13 mouse cellular contexts compared by ENCODE assay signal in the genomic region with DNA sequence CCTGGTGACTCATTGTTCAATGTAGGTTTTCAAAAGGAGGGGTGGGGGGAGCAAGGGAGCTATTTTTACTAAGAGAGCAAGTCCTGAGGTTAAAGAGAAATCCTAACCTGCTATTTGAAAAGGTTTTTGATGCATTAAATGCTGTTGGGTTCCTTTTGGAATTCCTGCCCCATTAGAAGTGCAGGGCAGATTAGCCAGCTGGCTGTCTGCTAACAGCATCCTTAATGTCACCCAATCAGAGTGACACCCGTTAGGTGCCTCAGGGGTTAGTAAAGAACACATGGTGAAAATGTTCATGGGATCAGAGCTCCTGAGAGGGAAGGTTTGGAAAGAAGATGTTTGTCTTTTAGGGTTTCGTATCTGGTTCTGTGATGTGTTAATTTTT.
DNase-seq lines count a peak whose midpoint lies in the region; ATAC-seq and TF ChIP-seq lines count a peak whose summit lies in the region.
"Had no signal": no experiment of that assay in that cellular context is flagged by ENCODE, and none has a peak within 500 bp of the region (broad histone marks: within the 10 kb centered on the region; RNA-seq: fewer than 3 reads in every experiment).

No protein-coding gene starts in this region.

- ATAC-seq in hindbrain, embryonic 12.5 days (ENCODE audit: low FRiP score): peak; percentile 57
- peak; percentile 37; the same call in 1 of the 2 replicates for ATAC-seq in midbrain, embryonic 15.5 days (replicated peaks)
- ATAC-seq: liver, embryonic 12.5 days; lung, postnatal 0 days had no signal

- TF ChIP-seq CTCF in layer of hippocampus, adult 2 months (conservative IDR thresholded peaks at IDR 0.05): no peak

- no peak overlapping the region for H3K4me3 ChIP-seq in layer of hippocampus, adult 2 months
- H3K4me3 ChIP-seq in hindbrain, embryonic 12.5 days: no peak overlapping the region
- H3K4me3 ChIP-seq in midbrain, embryonic 15.5 days: no peak overlapping the region
- H3K4me3 ChIP-seq in heart, embryonic 10.5 days: no peak overlapping the region
- H3K4me3 ChIP-seq: liver, embryonic 12.5 days had no signal

- peaks cover 42% of the 10 kb centered on the region for H3K4me1 ChIP-seq in hindbrain, embryonic 12.5 days
- H3K4me1 ChIP-seq in midbrain, embryonic 15.5 days: peaks cover 39% of the 10 kb centered on the region
- H3K4me1 ChIP-seq in heart, embryonic 10.5 days: peaks cover 3% of the 10 kb centered on the region; the same call in 1 of the 2 replicates
- H3K4me1 ChIP-seq: liver, embryonic 12.5 days had no signal

- H3K9ac ChIP-seq in hindbrain, embryonic 12.5 days: no peak overlapping the region
- 0 out of 2 replicates have a peak overlapping the region, but pooled peaks have one; percentile 22 for H3K9ac ChIP-seq in midbrain, embryonic 15.5 days
- H3K9ac ChIP-seq: liver, embryonic 12.5 days had no signal

- no peaks in the 10 kb centered on the region for H3K9me3 ChIP-seq in hindbrain, embryonic 12.5 days (replicated peaks)
- H3K9me3 ChIP-seq in midbrain, embryonic 15.5 days: no peaks in the 10 kb centered on the region
- H3K9me3 ChIP-seq in heart, embryonic 10.5 days: no peaks in the 10 kb centered on the region
- H3K9me3 ChIP-seq: liver, embryonic 12.5 days had no signal

- 45% methylated on average over 2 of the region's 2 CpGs for WGBS in hindbrain, embryonic 12.5 days
- 16% methylated on average over 2 of the region's 2 CpGs for WGBS in midbrain, embryonic 15.5 days
- 60% methylated on average over 2 of the region's 2 CpGs for WGBS in heart, embryonic 10.5 days

- H3K27ac ChIP-seq in layer of hippocampus, adult 2 months: peak overlapping the region; percentile 93
- peak overlapping the region; percentile 92 for H3K27ac ChIP-seq in hindbrain, embryonic 12.5 days
- peak overlapping the region; percentile 95 for H3K27ac ChIP-seq in midbrain, embryonic 15.5 days
- H3K27ac ChIP-seq in heart, embryonic 10.5 days: no peak overlapping the region
- H3K27ac ChIP-seq: liver, embryonic 12.5 days had no signal

- peak overlapping the region; percentile 36 for H3K4me2 ChIP-seq in hindbrain, embryonic 12.5 days (replicated peaks)
- peak overlapping the region; percentile 44 for H3K4me2 ChIP-seq in midbrain, embryonic 15.5 days
- H3K4me2 ChIP-seq: liver, embryonic 12.5 days had no signal

- H3K36me3 ChIP-seq in hindbrain, embryonic 12.5 days: no peaks in the 10 kb centered on the region
- H3K36me3 ChIP-seq in midbrain, embryonic 15.5 days (replicated peaks): no peaks in the 10 kb centered on the region
- H3K36me3 ChIP-seq in heart, embryonic 10.5 days: no peaks in the 10 kb centered on the region
- H3K36me3 ChIP-seq: liver, embryonic 12.5 days had no signal

- intact Hi-C loops in gastrocnemius, postnatal 36 days (cut with DNase I): no loop called here

- H3K27me3 ChIP-seq in hindbrain, embryonic 12.5 days: no peaks in the 10 kb centered on the region
- H3K27me3 ChIP-seq in midbrain, embryonic 15.5 days (replicated peaks): no peaks in the 10 kb centered on the region
- no peaks in the 10 kb centered on the region for H3K27me3 ChIP-seq in heart, embryonic 10.5 days (ENCODE audit: insufficient read depth, poor library complexity, severe bottlenecking)
- H3K27me3 ChIP-seq: liver, embryonic 12.5 days had no signal

- no peak for DNase-seq in layer of hippocampus, adult 2 months (ENCODE audit: low spot score in 2 of 2)
- no peak for DNase-seq in layer of hippocampus, postnatal 25 days (ENCODE audit: extremely low spot score in 1 of 2, low spot score in 1 of 2)
- DNase-seq in kidney, postnatal 36 days: no peak
- DNase-seq in heart, embryonic 10.5 days (ENCODE audit: low spot score): no peak
- no peak for DNase-seq in gastrocnemius, postnatal 36 days
- no peak for DNase-seq in cerebellum, adult 9-10 months
- DNase-seq: cerebellum, adult 18-20 months; kidney, adult 2 months; spleen, adult 18-20 months had no signal
